Mouse (Mus musculus) ovary, adult 18-20 months (tissue): Measurements from ENCODE around the gene Nphp3.

Source experiments
- DNase-seq: peaks from one replicate; pipeline ENCODE4 v3.0.0; 2022; ENCODE audit warnings: low spot score, mixed read lengths

Nphp3 gene

GRCm38 (mm10) chr9:104001921-104002859 is at the start of gene Nphp3:
Gene Nphp3, plus strand, starts transcription at chr9:104002544.
- DNase-seq = peak; percentile 100

- no peak for DNase-seq
Observed at GRCm38 (mm10) chr9:103958722-103959121, 43.6 kb upstream of the Nphp3 start.

GRCm38 (mm10) chr9:103959989-103960388 is 42.4 kb upstream of the Nphp3 start:
- DNase-seq = no peak

GRCm38 (mm10) chr9:103996496-103996895 is 5.8 kb upstream of the Nphp3 start:
- no peak for DNase-seq

GRCm38 (mm10) chr9:104000601-104001000 is 1.7 kb upstream of the Nphp3 start:
- no peak for DNase-seq

- peak; percentile 49 for DNase-seq
Observed at GRCm38 (mm10) chr9:104002913-104003330, 578 bp downstream of the Nphp3 start.

GRCm38 (mm10) chr9:104014526-104014925 is 12.2 kb downstream of the Nphp3 start:
- no peak for DNase-seq

- DNase-seq = no peak
Observed at GRCm38 (mm10) chr9:104021026-104021425, 18.7 kb downstream of the Nphp3 start.

- no peak for DNase-seq
Observed at GRCm38 (mm10) chr9:104027186-104027585, 24.8 kb downstream of the Nphp3 start.

GRCm38 (mm10) chr9:104029861-104030260 is 27.5 kb downstream of the Nphp3 start:
- no peak for DNase-seq

GRCm38 (mm10) chr9:104034231-104034630 is 31.9 kb downstream of the Nphp3 start:
- DNase-seq = no peak

- DNase-seq = no peak
Observed at GRCm38 (mm10) chr9:104034718-104035117, 32.4 kb downstream of the Nphp3 start.

GRCm38 (mm10) chr9:104035261-104036015 is 33.1 kb downstream of the Nphp3 start:
- peak; percentile 47 for DNase-seq

- no peak for DNase-seq
Observed at GRCm38 (mm10) chr9:104038266-104038665, 35.9 kb downstream of the Nphp3 start.

GRCm38 (mm10) chr9:104039031-104039695 is 36.8 kb downstream of the Nphp3 start:
- no peak for DNase-seq

GRCm38 (mm10) chr9:104039742-104040141 is 37.4 kb downstream of the Nphp3 start:
- DNase-seq = no peak

- DNase-seq = no peak
Observed at GRCm38 (mm10) chr9:104040362-104040761, 38.0 kb downstream of the Nphp3 start, which contains the start of gene Gm28305. Gene Gm28305, plus strand, starts transcription at chr9:104040662.

- no peak for DNase-seq
Observed at GRCm38 (mm10) chr9:104043676-104044075, 41.3 kb downstream of the Nphp3 start.

- no peak for DNase-seq
Observed at GRCm38 (mm10) chr9:104051028-104051427, 48.7 kb downstream of the Nphp3 start.

GRCm38 (mm10) chr9:104062430-104063243 is 60.3 kb downstream of the Nphp3 start, which contains the start of gene Uba5:
Gene Uba5, minus strand, starts transcription at chr9:104063134.
- peak; percentile 58 for DNase-seq

GRCm38 (mm10) chr9:104063244-104063961 is 61.1 kb downstream of the Nphp3 start, which contains the start of gene Acad11:
Gene Acad11, plus strand, starts transcription at chr9:104063377.
- DNase-seq = peak; percentile 65
